Mouse (Mus musculus): ENCODE measurements at regions not wholly inside any gene's neighbourhood (a gene's known extent, or its start where the extent isn't known, plus 50 kb on each side); places are given as distances from the start of the nearest gene placed in this dataset.
"Not testable (repeated sequence)": the region's sequence is repeated elsewhere in the genome, so short reads cannot be mapped to it uniquely, and the experiment has no call there.

- DNase-seq: no peak
- intact Hi-C loops (cut with DNase I): loop anchor here (2.0 kb wide), 1 partner anchor 225 kb away; no protein-coding TSS in a partner anchor
Observed at GRCm38 (mm10) chr10:117454171-117454500, 74.3 kb upstream of the Cpsf6 start.

- intact Hi-C loops (cut with DNase I): loop anchor here (2.0 kb wide), 1 partner anchor 225 kb away; no protein-coding TSS in a partner anchor
- DNase-seq: no peak
Observed at GRCm38 (mm10) chr10:117453406-117454170, 73.8 kb upstream of the Cpsf6 start.

- DNase-seq: peak; percentile 45 to 60
- intact Hi-C loops (cut with DNase I): no loop called here
Observed at GRCm38 (mm10) chr10:117452190-117452950, 72.6 kb upstream of the Cpsf6 start.

- DNase-seq: no peak
- intact Hi-C loops (cut with DNase I): no loop called here
Observed at GRCm38 (mm10) chr10:117451396-117452185, 71.8 kb upstream of the Cpsf6 start.

- intact Hi-C loops (cut with DNase I): no loop called here
- no peak for DNase-seq
Observed at GRCm38 (mm10) chr10:117450631-117451030, 70.8 kb upstream of the Cpsf6 start.

- DNase-seq: no peak
- intact Hi-C loops (cut with DNase I): no loop called here
Observed at GRCm38 (mm10) chr10:117450240-117450569, 70.4 kb upstream of the Cpsf6 start.

- intact Hi-C loops (cut with DNase I): no loop called here
- DNase-seq: no peak
Observed at GRCm38 (mm10) chr10:117449416-117450239, 69.8 kb upstream of the Cpsf6 start.

GRCm38 (mm10) chr10:117448783-117449182, 69.0 kb upstream of the Cpsf6 start:
- intact Hi-C loops (cut with DNase I); DNase-seq: not testable (repeated sequence)

GRCm38 (mm10) chr10:117447626-117448025, 67.8 kb upstream of the Cpsf6 start:
- intact Hi-C loops (cut with DNase I): no loop called here
- DNase-seq: no peak

GRCm38 (mm10) chr10:117447206-117447605, 67.4 kb upstream of the Cpsf6 start:
- intact Hi-C loops (cut with DNase I): no loop called here

GRCm38 (mm10) chr10:117446776-117447175, 67.0 kb upstream of the Cpsf6 start:
- intact Hi-C loops (cut with DNase I): no loop called here
- DNase-seq: no peak

More at GRCm38 (mm10) chr10:117447206-117447605, 67.4 kb upstream of the Cpsf6 start:
- DNase-seq: no peak

GRCm38 (mm10) chr10:117445801-117446490, 66.1 kb upstream of the Cpsf6 start:
- intact Hi-C loops (cut with DNase I): no loop called here
- no peak for DNase-seq

- intact Hi-C loops (cut with DNase I): no loop called here
Observed at GRCm38 (mm10) chr10:117445181-117445790, 65.5 kb upstream of the Cpsf6 start.

GRCm38 (mm10) chr10:117444761-117445160, 64.9 kb upstream of the Cpsf6 start:
- DNase-seq: no peak
- intact Hi-C loops (cut with DNase I): no loop called here

More at GRCm38 (mm10) chr10:117445181-117445790, 65.5 kb upstream of the Cpsf6 start:
- no peak for DNase-seq

GRCm38 (mm10) chr10:117443426-117444350, 63.9 kb upstream of the Cpsf6 start:
- DNase-seq: no peak
- intact Hi-C loops (cut with DNase I): no loop called here

GRCm38 (mm10) chr10:117441979-117442803, 62.4 kb upstream of the Cpsf6 start:
- intact Hi-C loops (cut with DNase I): no loop called here
- no peak for DNase-seq

Measured in heart, postnatal 10 days (tissue).